Mouse (Mus musculus) forebrain, embryonic 15.5 days (tissue): ENCODE measurements around the gene Yeats2. TPM values are rescaled to one million over a fixed set of nuclear protein-coding genes. Genes with fewer than 3 reads are reported as not detected.

Source experiments
- ATAC-seq: fragments of 200-750 bp; cut with Nextera tagmentation; replicated peaks from 2 replicates; pipeline ENCODE4 v1.8.0; 2017; ENCODE audit warnings: mild to moderate bottlenecking, moderate TSS enrichment, moderate library complexity
- H3K27ac ChIP-seq: fragments of 300-500 bp; sonication (generic); replicated peaks from 2 replicates; pipeline ENCODE4 v1.5.1; 2015; ENCODE audit warnings: mild to moderate bottlenecking, inconsistent platforms
- H3K27me3 ChIP-seq: fragments of 300-500 bp; sonication (generic); 2 replicates; pipeline ENCODE4 v1.6.1; 2015; ENCODE audit warnings: inconsistent platforms
- H3K36me3 ChIP-seq: fragments of 300-500 bp; sonication (generic); 2 replicates; pipeline ENCODE4 v1.6.1; 2015; ENCODE audit warnings: mild to moderate bottlenecking, inconsistent platforms
- H3K4me1 ChIP-seq: fragments of 300-500 bp; sonication (generic); 2 replicates; pipeline ENCODE4 v1.6.1; 2015; ENCODE audit warnings: inconsistent platforms
- H3K4me2 ChIP-seq: fragments of 300-500 bp; sonication (generic); replicated peaks from 2 replicates; pipeline ENCODE4 v1.6.1; 2015; ENCODE audit warnings: mild to moderate bottlenecking, inconsistent platforms
- H3K4me3 ChIP-seq: fragments of 300-500 bp; sonication (generic); 2 replicates; pipeline ENCODE4 v1.5.1; 2015; ENCODE audit warnings: mild to moderate bottlenecking, inconsistent platforms
- H3K9ac ChIP-seq: fragments of 300-500 bp; sonication (generic); replicated peaks from 2 replicates; pipeline ENCODE4 v1.6.1; 2015; ENCODE audit warnings: mild to moderate bottlenecking, inconsistent platforms
- H3K9me3 ChIP-seq: fragments of 300-500 bp; sonication (generic); 2 replicates; pipeline ENCODE4 v1.6.1; 2016; ENCODE audit warnings: inconsistent platforms
- WGBS: fragments of 180-500 bp; shearing (Covaris S2); methylation state at CpG from one replicate; pipeline ENCODE4 v1.1.7; 2015; ENCODE audit warnings: mixed read lengths; 5-methylcytosine and 5-hydroxymethylcytosine counted together
- polyA plus RNA-seq: library from polyadenylated mRNA; unstranded; fragments of >200 nt; fragmentation: Nextera tagmentation; extraction: Ambion mirVana; gene quantifications from 2 replicates; pipeline ENCODE4 v1.2.1, GENCODE M21; 2015

Yeats2 gene
- polyA plus RNA-seq, 1 experiment from 2014 or later: 24.3 TPM

DNA sequence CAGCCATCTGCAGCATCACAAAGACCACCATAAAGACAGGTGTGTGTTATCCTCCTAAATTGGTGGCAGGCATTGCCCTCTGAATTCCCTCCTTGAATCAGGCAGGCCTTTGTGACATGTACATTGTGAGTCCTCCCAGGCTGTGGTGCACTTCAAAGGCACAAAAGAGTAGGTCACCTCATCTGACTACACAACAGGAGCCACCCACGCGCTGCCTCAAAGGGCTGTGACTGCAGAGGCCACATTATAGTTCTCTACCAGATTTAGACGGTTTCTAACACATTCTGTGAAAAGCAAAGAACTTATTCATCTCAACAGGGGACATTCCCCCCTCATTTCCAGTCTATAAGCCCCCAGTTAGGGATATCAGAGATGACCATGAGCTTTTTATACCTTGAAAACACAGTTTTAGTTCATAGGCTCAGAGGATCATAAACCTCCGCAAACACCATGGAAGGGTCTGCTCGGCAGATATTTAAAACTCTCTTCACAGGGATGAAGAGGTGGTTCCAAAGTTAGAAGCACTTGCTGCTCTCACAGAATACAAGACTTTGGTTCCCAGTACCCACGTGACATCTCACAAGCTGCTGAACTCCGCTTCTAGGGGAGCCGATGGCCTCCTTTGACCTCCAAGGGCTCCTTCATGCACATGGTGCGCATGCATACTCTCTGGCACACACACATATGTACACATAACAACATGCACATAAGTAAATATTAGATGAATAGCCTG lies 107.7 kb downstream of the Yeats2 start:
- no peaks in the 10 kb centered on the region for H3K4me1 ChIP-seq
- H3K27me3 ChIP-seq: no peaks in the 10 kb centered on the region
- H3K27ac ChIP-seq: no peak overlapping the region
- no peak overlapping the region for H3K4me2 ChIP-seq
- no peak overlapping the region for H3K9ac ChIP-seq
- 78% methylated on average over 9 of the region's 9 CpGs for WGBS
- H3K36me3 ChIP-seq: no peaks in the 10 kb centered on the region
- no peaks in the 10 kb centered on the region for H3K9me3 ChIP-seq
- H3K4me3 ChIP-seq: no peak overlapping the region
- no peak; the same call in 1 of the 2 replicates for ATAC-seq

DNA sequence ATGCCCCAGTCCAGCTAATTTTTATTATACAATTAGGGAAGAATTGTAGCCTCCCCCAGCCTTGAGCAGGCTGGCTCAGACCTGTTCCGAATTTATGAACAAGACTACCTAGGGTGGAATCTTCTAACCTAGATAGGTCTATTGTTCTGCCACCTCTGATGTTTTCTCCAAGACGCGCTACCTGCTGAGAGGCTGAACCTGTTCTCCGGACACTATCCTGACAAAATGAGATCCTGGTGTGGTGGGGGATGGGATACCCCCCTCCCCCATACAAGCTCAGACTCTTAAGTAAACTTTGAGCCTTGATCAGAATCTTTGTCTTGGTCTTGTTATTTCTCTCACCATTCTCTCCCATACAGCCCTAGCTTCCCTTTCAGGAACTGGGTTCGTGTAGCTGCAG lies 117.1 kb downstream of the Yeats2 start:
- Histone ChIP-seq H3K27me3 (no peaks in the 10 kb centered on the region), H3K4me2 (no peak overlapping the region), H3K9ac (no peak overlapping the region), H3K36me3 (no peaks in the 10 kb centered on the region), H3K4me3 (no peak overlapping the region), H3K9me3 (no peaks in the 10 kb centered on the region), H3K27ac (no peak overlapping the region), H3K4me1 (no peaks in the 10 kb centered on the region)
- no peak for ATAC-seq
- 75% methylated on average over 5 of the region's 5 CpGs for WGBS

DNA sequence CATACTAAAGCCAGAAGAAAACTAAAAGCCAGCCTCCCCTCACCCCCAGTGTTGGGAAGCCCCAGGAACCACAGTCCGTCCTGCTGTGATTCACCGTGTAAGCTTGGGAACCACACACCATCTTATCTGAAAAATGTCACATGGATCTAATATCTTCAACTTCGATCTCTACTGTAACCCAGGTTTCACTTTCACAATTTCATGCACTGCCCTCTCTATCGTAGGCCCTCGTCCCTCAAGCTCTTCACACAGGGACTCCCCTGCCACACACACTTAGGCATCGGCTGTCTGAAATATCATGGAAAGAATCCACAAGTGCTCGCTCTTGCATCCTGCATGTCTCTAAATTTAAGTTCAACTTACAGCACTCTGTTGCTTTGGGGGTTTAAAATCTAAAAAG lies 124.2 kb downstream of the Yeats2 start:
- no peaks in the 10 kb centered on the region for H3K36me3 ChIP-seq
- no peak overlapping the region for H3K27ac ChIP-seq
- no peaks in the 10 kb centered on the region for H3K4me1 ChIP-seq
- no peaks in the 10 kb centered on the region for H3K27me3 ChIP-seq
- no peak overlapping the region for H3K9ac ChIP-seq
- no peak overlapping the region for H3K4me2 ChIP-seq
- no peak for ATAC-seq
- WGBS: 86% methylated on average over 7 of the region's 7 CpGs
- H3K4me3 ChIP-seq: no peak overlapping the region
- no peaks in the 10 kb centered on the region for H3K9me3 ChIP-seq

GRCm38 (mm10) chr16:20271339-20271738 lies 130.5 kb downstream of the Yeats2 start:
- ATAC-seq: no peak
- 90% methylated on average over 4 of the region's 4 CpGs for WGBS
- Histone ChIP-seq H3K4me2 (no peak overlapping the region), H3K4me3 (no peak overlapping the region), H3K27me3 (no peaks in the 10 kb centered on the region), H3K4me1 (no peaks in the 10 kb centered on the region), H3K27ac (no peak overlapping the region), H3K9me3 (no peaks in the 10 kb centered on the region), H3K9ac (no peak overlapping the region), H3K36me3 (no peaks in the 10 kb centered on the region)

- no peak for ATAC-seq
- WGBS: 17% methylated on average over 3 of the region's 3 CpGs
These were observed 132.1 kb downstream of the Yeats2 start for GRCm38 (mm10) chr16:20272994-20273393.

GRCm38 (mm10) chr16:20279395-20279794 lies 138.5 kb downstream of the Yeats2 start:
- peaks cover 59% of the 10 kb centered on the region for H3K36me3 ChIP-seq

More at GRCm38 (mm10) chr16:20272994-20273393, 132.1 kb downstream of the Yeats2 start:
- H3K4me3 ChIP-seq: no peak overlapping the region
- H3K27ac ChIP-seq: no peak overlapping the region
- peaks cover 3% of the 10 kb centered on the region for H3K36me3 ChIP-seq
- H3K4me2 ChIP-seq: no peak overlapping the region
- no peak overlapping the region for H3K9ac ChIP-seq
- no peaks in the 10 kb centered on the region for H3K27me3 ChIP-seq
- no peaks in the 10 kb centered on the region for H3K9me3 ChIP-seq
- H3K4me1 ChIP-seq: no peaks in the 10 kb centered on the region

DNA sequence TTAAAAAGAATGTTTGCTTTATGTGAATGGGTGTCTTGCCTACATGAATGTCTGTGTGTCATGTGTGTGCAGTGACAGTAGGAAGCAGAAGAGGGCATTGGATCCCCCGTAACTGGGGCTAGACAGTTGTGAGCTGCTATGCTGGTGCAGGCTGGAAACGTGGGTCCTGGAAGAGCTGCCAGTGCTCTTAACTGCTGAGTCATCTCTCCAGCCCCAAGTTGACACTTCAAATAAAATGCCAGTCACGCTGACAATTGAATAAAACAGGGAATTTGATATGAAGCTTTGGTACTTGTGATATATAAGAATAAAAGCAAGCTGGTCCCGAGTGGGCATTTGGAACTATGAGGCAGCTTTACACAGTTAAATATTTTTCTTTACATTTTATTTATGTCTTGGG lies 139.4 kb downstream of the Yeats2 start:
- WGBS: 89% methylated on average over 4 of the region's 4 CpGs
- Histone ChIP-seq H3K4me3 (no peak overlapping the region), H3K27me3 (no peaks in the 10 kb centered on the region), H3K4me2 (no peak overlapping the region), H3K27ac (no peak overlapping the region), H3K4me1 (no peaks in the 10 kb centered on the region), H3K36me3 (peaks cover 68% of the 10 kb centered on the region), H3K9me3 (no peaks in the 10 kb centered on the region), H3K9ac (no peak overlapping the region)
- no peak for ATAC-seq

More at GRCm38 (mm10) chr16:20279395-20279794, 138.5 kb downstream of the Yeats2 start:
- Histone ChIP-seq H3K9ac (no peak overlapping the region), H3K4me2 (no peak overlapping the region), H3K27ac (no peak overlapping the region), H3K27me3 (no peaks in the 10 kb centered on the region), H3K4me3 (no peak overlapping the region), H3K9me3 (no peaks in the 10 kb centered on the region), H3K4me1 (no peaks in the 10 kb centered on the region)
- ATAC-seq: no peak
- 94% methylated on average over 5 of the region's 5 CpGs for whole genome bisulfite sequencing

Other genes with a start within 250 kb of the Yeats2 start
- gene Klhl6, start 158.0 kb upstream of the Yeats2 start, polyA plus RNA-seq: 3.3 and 4.2 TPM in 2 replicates
- 71.5 and 75.6 TPM in 2 replicates for gene Klhl24, start 43.5 kb upstream of the Yeats2 start, polyA plus RNA-seq
- gene Map6d1, start 100.3 kb downstream of the Yeats2 start, polyA plus RNA-seq: 2.7 and 2.9 TPM in 2 replicates
- gene Parl, start 161.3 kb downstream of the Yeats2 start, polyA plus RNA-seq: 78.9 and 89.7 TPM in 2 replicates
- gene Cyp2ab1, start 184.3 kb downstream of the Yeats2 start, polyA plus RNA-seq: not detected in 2 replicates